Mouse (Mus musculus) liver, embryonic 14.5 days (tissue): ENCODE measurements around the gene Fzd7.

Source experiments
- CTCF ChIP-seq: IDR thresholded peaks from 2 replicates; pipeline ENCODE4 v1.5.1; 2016; ENCODE audit warnings: antibody characterized with exemption, low read depth, control low read depth
- EP300 ChIP-seq: IDR thresholded peaks from 2 replicates; pipeline ENCODE4 v1.6.1; 2016; ENCODE audit warnings: antibody characterized with exemption, low read depth

DNA sequence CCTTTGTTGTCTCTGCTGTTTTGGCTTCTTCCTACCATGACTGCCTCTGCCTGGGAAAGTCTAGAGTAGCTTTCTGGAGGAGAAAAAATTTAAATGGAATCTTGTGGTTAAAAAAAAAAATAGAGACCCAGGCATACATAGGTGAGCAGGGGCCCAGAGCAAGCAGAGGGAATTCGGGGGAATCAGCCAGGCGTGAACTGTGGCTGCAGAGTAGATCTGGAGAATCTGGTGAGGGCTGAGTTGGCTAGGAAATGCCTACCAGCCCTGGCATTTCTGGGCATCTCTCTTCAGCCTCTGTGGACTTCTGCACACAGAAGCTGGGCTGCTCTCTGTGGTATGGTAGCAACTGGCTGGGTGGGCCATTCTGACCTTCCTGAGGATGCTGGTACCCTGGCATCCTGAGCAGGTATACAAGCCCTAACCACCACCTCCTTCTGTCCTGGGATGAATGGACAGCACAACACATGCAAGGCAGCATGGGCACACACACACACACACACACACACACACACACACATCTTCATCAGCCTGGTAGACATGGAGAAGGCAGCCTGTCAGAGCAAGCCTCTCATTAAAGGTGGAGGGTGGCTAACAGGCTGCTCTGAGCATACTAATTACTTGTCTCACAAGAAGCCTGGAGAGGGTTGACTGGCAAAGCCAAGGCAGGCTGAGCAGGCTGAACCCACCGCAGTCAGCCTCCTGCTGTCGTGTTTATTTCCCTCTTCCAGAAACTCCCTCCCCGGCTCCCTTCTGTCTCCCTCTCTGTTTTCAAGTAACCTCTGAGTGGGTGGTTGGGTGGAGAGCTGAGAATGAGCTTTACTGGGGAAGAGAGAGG lies 53.0 kb downstream of the Fzd7 start:
- no peak for TF ChIP-seq EP300
- TF ChIP-seq CTCF, result no peak
